In genomic region chr10:22776007-22776698, GRCm38 (mm10) we compare ENCODE assay signal across 7 mouse cellular contexts. TPM values are rescaled to one million over a fixed set of nuclear protein-coding genes. Genes with fewer than 3 reads are reported as not detected.
DNase-seq lines count a peak whose midpoint lies in the region; ATAC-seq and TF ChIP-seq lines count a peak whose summit lies in the region.

No protein-coding gene starts in this region.

- no peak overlapping the region for H3K4me2 ChIP-seq in forebrain, embryonic 13.5 days

- H3K4me1 ChIP-seq in forebrain, embryonic 13.5 days, result no peaks in the 10 kb centered on the region

- no peak for TF ChIP-seq POLR2A in brain, embryonic 14.5 days (IDR thresholded peaks at IDR 0.05; ENCODE audit: borderline replicate concordance, extremely low read depth, insufficient read depth, insufficient read length, poor library complexity, severe bottlenecking)

- H3K9me3 ChIP-seq in forebrain, embryonic 13.5 days (replicated peaks), result no peaks in the 10 kb centered on the region

- H3K27ac ChIP-seq in forebrain, embryonic 13.5 days, result no peak overlapping the region

- H3K27me3 ChIP-seq in forebrain, embryonic 13.5 days, result no peaks in the 10 kb centered on the region
- no peaks in the 10 kb centered on the region for H3K27me3 ChIP-seq in splenic B cell, adult 2 months (ENCODE audit: control insufficient read depth, insufficient read depth, low read length, poor library complexity, severe bottlenecking)

- peak; percentile 16 for DNase-seq in thymus, postnatal 25 days
- no peak for DNase-seq in thymus, postnatal 14 days
- DNase-seq in brain, embryonic 14.5 days (ENCODE audit: low read depth), result peak; percentile 81
- DNase-seq in layer of hippocampus, adult 11-12 months (ENCODE audit: low spot score), result peak; percentile 66
- DNase-seq in lung, postnatal 36 days, result peak; percentile 50
- DNase-seq in splenic B cell, adult 2 months (ENCODE audit: low read depth, low spot score), result peak; percentile 9

- 11% methylated on average over 7 of the region's 7 CpGs for WGBS in forebrain, embryonic 13.5 days

- ATAC-seq in forebrain, embryonic 13.5 days, result peak; percentile 86

- H3K36me3 ChIP-seq in forebrain, embryonic 13.5 days (ENCODE audit: poor library complexity, severe bottlenecking), result no peaks in the 10 kb centered on the region
- no peaks in the 10 kb centered on the region for H3K36me3 ChIP-seq in splenic B cell, adult 2 months (ENCODE audit: control insufficient read depth, insufficient read depth, low read length, poor library complexity, severe bottlenecking)

- TF ChIP-seq CTCF in brain, embryonic 14.5 days (IDR thresholded peaks at IDR 0.05; ENCODE audit: borderline replicate concordance, extremely low read depth, insufficient read depth, insufficient read length), result peak; percentile 72; the same call in 1 of the 2 replicates

- no peak overlapping the region for H3K9ac ChIP-seq in forebrain, embryonic 13.5 days

- no peak overlapping the region for H3K4me3 ChIP-seq in forebrain, embryonic 13.5 days

RNA-seq across cellular contexts. Expression of gene Tcf21, which starts 43.8 kb away (rescaled TPM):
- 0.44 and 0.96 TPM in 2 replicates for polyA plus RNA-seq in brain, embryonic 14.5 days (2012; rRNA removed)
- 0.25 and 0.37 TPM in 2 replicates for polyA plus RNA-seq in forebrain, embryonic 13.5 days (2015; fragmentation: Nextera tagmentation; extraction: Ambion mirVana)

RNA-seq across cellular contexts. Expression of gene Tbpl1, which starts 44.4 kb away (rescaled TPM):
- polyA plus RNA-seq in brain, embryonic 14.5 days (2012; rRNA removed), result 68.4 and 68.5 TPM in 2 replicates
- polyA plus RNA-seq in forebrain, embryonic 13.5 days (2015; fragmentation: Nextera tagmentation; extraction: Ambion mirVana), result 115 and 130 TPM in 2 replicates
